Mouse (Mus musculus): ENCODE measurements around the gene Hist1h2af.

Hist1h2af gene

DNA sequence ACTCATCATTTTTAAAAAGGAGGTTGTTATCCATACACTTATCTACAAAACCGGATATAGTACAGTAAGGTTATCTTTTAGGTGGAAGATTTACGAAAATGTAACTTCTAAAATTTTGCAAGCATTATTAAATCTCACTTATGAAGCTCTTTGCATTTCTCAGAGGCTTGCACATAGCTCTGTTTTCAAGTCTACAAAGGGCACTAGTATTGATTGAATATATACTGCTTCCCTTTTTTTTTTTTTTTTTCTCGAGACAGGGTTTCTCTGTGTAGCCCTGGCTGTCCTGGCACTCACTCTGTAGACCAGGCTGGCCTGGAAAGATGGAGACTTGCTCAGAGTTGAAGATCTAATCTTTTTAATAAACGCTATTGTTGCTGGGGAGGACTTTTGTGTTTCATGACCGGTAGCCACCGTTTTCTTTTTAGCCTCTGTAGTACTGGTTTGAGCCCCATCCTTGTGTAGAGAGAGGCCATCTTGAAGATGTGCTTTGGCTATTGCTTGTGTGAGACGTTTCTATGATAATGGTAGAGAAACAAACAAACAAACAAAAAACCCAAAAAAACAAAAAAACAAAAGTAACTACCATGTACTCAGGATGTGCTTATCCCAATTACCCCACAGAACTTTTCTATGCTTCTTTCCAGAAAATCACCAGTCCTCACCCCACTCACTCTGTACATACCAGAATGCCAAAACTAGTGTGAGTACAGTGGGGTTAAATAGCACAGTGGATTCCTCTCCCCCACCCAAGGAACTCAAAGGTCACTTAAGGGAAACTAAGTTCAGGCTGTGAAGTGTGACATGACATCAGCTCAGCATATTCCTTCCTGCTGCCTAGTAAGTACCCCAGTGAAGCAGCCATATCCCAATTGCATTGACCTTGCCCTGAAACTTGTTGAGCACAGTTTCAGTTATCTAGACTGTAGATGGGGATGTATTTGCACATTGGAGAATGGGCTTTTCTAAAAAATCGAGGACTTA is 18.5 kb downstream of the Hist1h2af start:
- in situ Hi-C loops (cut with MboI; ENCODE audit: unreplicated experiment in 2 of 2): loop anchor here (5.0 to 25.0 kb wide), 5 partner anchors 143 to 1797 kb away; partner anchors contain the start of genes Hist1h1t (in 1 of the 2), Hist1h2ak (in 1 of the 2), Hist1h2bb (in 1 of the 2) and Hist1h2bn (in 1 of the 2)

DNA sequence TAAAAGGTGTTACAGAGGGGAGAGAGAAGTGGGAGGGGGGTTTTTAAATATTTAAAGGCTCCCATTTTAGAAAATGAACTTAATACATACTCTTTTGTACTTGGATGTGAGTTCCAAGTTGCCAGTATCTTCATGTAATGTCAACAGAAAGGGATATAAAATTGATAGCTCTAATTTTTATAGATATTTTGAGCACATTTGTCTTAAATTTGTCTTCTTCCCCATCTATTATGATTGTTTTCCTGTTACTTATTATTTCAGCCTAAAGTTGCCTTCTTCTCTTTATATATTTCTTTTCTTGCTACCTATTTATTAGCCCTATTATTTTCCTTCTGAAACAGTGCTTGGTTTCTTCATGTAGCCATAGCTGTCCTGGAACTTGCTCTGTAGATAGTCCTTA is 19.3 kb downstream of the Hist1h2af start, which contains the start of gene Hist1h1d:
Gene Hist1h1d, plus strand, starts transcription at position 301 of the 400 bp plus-strand sequence.
- in situ Hi-C loops (cut with MboI; ENCODE audit: unreplicated experiment in 2 of 2): loop anchor here (5.0 to 25.0 kb wide), 5 partner anchors 142 to 1798 kb away; partner anchors contain the start of genes Hist1h1t (in 1 of the 2), Hist1h2ak (in 1 of the 2), Hist1h2bb (in 1 of the 2) and Hist1h2bn (in 1 of the 2)

DNA sequence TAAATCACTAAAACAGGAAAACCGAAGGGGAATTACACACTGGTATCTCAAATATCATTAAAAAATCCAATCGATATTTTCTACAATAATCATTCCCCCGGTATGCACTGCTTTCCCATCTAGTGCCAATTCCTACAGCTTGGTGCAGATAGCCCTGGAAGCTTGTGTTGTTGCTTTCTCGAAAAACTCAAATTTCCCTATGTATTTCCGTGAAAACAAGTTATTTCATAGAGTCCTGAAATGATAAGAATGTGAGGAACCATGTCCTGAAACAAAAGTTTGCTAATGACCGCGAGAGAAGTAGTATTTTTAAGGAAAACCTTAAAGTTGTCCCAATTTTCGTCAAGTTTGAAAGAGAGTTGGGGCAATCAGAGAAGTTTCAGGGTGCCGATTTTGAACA is 20.7 kb downstream of the Hist1h2af start:
- in situ Hi-C loops (cut with MboI; ENCODE audit: unreplicated experiment in 2 of 2): loop anchor here (5.0 to 25.0 kb wide), 5 partner anchors 140 to 1800 kb away; partner anchors contain the start of genes Hist1h1t (in 1 of the 2), Hist1h2ak (in 1 of the 2), Hist1h2bb (in 1 of the 2) and Hist1h2bn (in 1 of the 2)

DNA sequence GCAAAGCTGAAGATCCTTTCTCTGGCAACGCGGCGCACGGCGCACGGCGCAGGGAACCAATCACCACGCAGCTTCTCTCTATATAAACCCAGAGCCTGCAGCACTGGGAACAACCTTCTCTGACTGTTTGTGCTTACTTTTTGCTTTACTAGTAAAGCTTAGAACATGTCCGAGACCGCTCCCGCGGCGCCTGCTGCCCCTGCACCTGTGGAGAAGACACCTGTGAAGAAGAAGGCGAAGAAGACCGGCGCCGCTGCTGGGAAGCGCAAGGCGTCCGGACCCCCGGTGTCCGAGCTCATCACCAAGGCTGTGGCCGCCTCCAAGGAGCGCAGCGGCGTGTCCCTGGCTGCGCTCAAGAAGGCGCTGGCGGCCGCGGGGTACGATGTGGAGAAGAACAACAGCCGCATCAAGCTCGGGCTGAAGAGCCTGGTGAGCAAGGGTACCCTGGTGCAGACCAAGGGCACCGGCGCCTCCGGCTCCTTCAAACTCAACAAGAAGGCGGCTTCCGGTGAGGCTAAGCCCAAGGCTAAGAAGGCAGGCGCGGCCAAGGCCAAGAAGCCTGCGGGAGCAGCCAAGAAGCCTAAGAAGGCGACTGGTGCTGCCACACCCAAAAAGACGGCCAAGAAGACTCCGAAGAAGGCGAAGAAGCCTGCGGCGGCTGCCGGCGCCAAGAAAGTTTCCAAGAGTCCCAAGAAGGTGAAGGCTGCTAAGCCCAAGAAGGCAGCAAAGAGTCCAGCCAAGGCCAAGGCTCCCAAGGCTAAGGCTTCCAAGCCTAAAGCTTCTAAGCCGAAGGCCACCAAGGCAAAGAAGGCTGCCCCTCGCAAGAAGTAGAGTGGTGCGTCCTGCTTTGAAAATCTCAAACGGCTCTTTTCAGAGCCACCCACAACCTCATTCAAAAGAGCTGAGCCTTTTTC is 21.5 kb downstream of the Hist1h2af start:
- in situ Hi-C loops (cut with MboI; ENCODE audit: unreplicated experiment in 2 of 2): loop anchor here (5.0 to 25.0 kb wide), 5 partner anchors 140 to 1800 kb away; partner anchors contain the start of genes Hist1h1t (in 1 of the 2), Hist1h2ak (in 1 of the 2), Hist1h2bb (in 1 of the 2) and Hist1h2bn (in 1 of the 2)

DNA sequence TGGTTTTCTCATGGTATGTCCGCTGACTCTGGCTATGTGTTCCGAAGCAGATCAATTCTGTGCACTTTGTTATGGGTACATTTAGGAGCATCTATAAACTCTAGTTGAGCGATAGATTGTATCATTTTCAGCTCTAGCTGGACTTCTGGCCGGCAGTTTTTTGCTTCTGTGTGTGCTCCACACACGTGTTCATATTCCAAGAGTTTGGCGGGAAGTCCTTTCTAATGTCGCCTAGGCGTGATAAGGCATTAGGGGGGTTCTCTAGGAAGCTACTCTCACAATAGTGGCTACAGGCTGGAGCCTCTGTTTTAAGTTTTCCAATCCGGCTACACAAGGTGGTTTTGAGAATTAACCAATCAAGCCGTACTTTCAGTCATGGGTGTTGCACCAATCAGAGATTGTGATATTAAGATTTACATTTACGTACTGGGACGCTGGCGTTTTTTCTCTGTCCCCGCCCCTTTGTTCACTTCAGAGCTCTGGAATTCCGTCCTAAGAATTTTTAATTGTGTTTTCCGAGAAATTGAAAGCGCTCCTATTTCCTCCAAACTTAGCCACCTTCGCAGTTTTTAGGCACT is 22.2 kb downstream of the Hist1h2af start:
- in situ Hi-C loops (cut with MboI; ENCODE audit: unreplicated experiment in 2 of 2): loop anchor here (10.0 to 25.0 kb wide), 4 partner anchors 139 to 1801 kb away; partner anchors contain the start of genes Hist1h1t (in 1 of the 2), Hist1h2ak (in 1 of the 2), Hist1h2bb (in 1 of the 2) and Hist1h2bn (in 1 of the 2)

DNA sequence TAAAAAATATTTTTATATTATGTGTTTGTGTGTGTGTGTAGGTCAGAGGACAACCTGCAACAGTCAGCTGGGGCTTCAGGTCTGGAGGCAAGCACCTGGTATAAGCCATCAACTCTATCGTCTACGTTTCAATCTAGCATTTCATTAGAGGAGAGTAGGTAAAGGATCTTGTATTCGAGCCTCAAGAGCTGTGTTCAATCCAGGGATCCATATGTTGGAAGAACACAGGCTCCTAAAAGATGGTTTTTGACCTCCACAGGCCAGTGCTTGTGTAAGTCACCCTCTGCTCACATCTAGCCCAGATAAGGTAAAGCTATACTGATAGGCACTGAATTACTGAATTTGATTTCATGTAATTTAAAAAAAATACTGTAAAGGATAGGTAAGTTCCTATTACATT is 23.2 kb downstream of the Hist1h2af start:
- in situ Hi-C loops (cut with MboI; ENCODE audit: unreplicated experiment in 2 of 2): loop anchor here (10.0 to 25.0 kb wide), 4 partner anchors 138 to 1802 kb away; partner anchors contain the start of genes Hist1h1t (in 1 of the 2), Hist1h2ak (in 1 of the 2), Hist1h2bb (in 1 of the 2) and Hist1h2bn (in 1 of the 2)

DNA sequence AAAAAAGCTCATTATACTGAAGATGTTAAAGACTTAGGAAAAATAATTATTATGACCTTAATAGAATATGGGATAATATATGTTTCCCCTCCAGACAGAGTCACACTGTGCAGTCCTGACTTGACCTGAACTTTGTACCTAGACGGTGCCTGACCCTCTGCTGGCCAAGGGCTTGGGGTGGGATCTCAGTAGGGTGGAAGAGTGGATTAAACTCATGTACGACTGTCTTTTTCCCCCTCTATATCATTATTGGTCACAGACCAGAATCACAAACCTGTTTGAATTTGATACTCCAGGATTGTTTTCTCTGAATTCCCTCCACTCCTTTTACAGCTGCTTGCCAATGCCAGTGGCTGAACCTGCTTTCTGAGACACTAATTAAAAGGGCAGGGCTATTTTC is 27.0 kb downstream of the Hist1h2af start:
- in situ Hi-C loops (cut with MboI; ENCODE audit: unreplicated experiment in 2 of 2): loop anchor here in 1 of 2 experiments (25.0 kb wide), 1 partner anchor 852 kb away; no protein-coding TSS in a partner anchor

DNA sequence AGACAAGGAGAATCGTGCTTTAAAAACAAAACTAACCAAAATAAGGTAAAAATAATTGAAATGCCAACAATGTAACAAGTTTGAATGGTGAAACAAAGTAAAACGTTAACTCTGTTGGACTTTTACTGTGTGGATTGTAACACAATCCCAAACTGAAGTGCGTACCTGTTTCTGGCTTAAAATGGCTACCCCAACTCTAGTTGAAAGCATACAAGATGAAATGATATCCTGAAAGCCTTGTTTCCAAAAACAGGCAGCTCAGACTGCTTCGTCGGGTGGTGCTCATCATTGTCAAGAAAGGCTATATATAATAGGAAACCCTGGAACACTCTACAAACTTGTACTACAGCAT is 27.8 kb downstream of the Hist1h2af start:
- in situ Hi-C loops (cut with MboI; ENCODE audit: unreplicated experiment in 2 of 2): loop anchor here in 1 of 2 experiments (25.0 kb wide), 1 partner anchor 851 kb away; no protein-coding TSS in a partner anchor

DNA sequence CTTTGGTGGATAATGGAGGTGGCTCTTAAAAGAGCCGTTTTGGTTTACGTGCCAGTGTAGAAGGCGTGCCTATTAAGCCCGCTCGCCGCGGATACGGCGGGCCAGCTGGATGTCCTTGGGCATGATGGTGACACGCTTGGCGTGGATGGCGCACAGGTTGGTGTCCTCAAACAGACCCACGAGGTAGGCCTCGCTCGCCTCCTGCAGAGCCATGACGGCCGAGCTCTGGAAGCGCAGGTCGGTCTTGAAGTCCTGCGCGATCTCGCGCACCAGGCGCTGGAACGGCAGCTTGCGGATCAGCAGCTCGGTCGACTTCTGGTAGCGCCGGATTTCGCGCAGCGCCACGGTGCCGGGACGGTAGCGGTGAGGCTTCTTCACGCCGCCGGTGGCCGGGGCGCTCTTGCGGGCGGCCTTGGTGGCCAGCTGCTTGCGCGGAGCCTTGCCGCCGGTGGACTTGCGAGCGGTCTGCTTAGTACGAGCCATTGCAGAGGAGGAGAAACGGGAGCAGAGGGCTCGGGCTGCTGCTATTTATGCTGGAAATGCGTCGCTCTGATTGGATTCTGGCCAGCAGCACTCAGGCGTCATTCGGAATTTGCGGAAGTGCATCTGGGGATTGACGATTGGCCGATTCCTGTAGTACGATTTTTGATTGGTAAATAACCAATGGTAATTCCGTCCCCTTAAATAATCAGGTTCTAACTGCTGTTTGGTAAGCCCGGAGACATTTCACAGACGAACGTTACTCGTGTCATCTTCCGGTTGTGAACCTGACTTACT is 28.4 kb downstream of the Hist1h2af start, which contains the start of gene Hist1h3e:
Gene Hist1h3e, minus strand, starts transcription at position 487 of the 777 bp plus-strand sequence.
- in situ Hi-C loops (cut with MboI; ENCODE audit: unreplicated experiment in 2 of 2): loop anchor here in 1 of 2 experiments (25.0 kb wide), 1 partner anchor 850 kb away; no protein-coding TSS in a partner anchor

DNA sequence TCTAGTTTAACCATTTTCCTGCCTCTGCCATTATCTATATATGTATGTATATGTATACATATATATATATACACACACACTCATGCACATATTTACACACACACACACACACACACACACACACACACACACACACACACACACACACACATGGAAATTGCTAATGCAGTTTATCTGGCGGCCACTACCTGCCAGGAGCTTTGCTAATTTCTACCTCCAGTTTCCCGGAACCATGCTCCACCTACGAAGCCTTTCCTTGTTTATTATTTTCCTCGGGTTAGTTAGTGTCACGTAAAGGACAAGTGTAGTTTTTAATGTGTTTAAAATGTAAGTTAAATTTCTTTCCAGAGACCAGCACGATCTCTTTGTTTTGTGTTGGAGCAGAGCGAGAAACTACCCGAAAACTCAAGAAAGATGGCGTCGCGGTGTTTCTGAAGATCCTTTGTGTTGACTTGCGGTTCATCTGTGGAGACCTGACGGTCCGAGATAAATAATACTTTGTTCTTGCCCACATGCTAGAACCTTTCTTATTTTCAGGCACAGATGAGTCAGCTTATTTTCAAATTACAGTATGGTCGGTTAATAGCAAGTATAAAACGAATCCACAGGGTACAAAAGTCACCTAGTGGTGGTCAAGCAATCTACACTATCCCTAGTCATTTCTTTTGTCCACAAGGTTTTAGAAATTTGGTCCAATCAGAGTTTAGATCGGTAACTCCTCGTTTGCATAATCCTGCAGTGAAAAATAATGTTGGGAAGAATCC is 29.2 kb downstream of the Hist1h2af start:
- in situ Hi-C loops (cut with MboI; ENCODE audit: unreplicated experiment in 2 of 2): loop anchor here in 1 of 2 experiments (25.0 kb wide), 1 partner anchor 849 kb away; no protein-coding TSS in a partner anchor

DNA sequence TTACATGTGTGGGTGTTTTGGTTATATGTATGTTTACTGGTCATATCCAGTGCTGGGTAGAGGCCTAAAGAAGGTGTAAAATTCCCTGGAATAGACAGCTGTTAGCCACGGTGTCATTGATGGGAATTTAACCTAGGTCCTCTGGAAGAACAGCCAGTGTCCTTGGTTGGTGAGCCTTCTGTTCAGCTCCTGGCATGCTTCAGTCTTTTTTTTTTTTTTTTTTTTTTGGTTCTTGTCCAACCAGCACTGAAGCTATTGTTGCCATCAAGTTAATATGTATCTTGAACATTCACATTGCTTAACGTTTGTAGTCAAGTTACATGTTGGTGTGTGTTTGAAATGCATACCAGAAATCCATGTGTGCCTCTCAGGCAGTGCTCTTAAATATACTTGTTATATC is 30.8 kb downstream of the Hist1h2af start:
- in situ Hi-C loops (cut with MboI; ENCODE audit: unreplicated experiment in 2 of 2): loop anchor here in 1 of 2 experiments (25.0 kb wide), 1 partner anchor 848 kb away; no protein-coding TSS in a partner anchor

DNA sequence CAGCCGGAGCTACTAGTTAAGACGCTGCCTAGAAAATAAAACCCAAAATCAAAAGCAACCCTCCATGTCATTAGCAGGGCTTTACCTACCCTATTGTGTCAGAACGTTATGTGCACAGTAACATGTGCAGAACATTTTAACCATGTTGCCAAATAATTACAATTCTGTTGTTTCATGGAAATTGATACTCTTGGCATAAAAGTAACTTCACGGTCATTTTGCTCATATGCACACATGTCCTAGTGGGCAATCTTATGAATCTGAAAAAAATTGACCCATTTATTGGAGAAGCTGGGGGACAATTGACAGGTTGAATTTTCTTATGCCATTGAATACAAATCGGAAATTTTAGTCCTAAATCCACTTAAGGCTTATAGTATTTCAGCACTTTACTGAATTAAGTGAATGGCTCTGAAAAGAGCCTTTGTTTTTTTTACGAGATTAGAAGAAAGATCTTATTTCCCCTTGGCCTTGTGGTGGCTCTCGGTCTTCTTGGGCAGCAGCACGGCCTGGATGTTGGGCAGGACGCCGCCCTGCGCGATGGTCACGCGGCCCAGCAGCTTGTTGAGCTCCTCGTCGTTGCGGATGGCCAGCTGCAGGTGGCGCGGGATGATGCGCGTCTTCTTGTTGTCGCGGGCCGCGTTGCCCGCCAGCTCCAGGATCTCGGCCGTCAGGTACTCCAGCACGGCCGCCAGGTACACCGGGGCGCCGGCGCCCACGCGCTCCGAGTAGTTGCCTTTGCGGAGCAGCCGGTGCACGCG is 36.7 kb downstream of the Hist1h2af start:
- in situ Hi-C loops (cut with MboI; ENCODE audit: unreplicated experiment in 2 of 2): loop anchor here in 1 of 2 experiments (25.0 kb wide), 1 partner anchor 842 kb away; no protein-coding TSS in a partner anchor

DNA sequence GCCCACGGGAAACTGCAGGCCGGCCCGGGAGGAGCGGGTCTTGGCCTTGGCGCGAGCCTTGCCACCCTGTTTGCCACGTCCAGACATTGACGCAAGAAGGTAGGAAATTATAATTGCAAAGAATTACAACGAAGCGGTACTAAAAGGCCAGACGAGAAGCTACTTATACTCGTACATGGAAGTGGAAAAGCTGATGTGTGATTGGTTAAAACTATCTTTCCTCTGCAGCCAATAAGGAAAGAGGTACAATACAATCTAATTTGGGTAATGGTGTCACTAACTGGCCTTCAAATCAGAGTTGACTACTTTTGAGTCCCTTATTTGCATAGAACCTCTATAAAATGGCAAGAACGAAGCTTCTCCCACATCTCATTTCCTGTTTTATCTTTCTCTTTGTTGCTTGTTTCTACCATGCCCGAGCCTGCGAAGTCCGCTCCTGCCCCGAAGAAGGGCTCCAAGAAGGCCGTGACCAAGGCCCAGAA is 37.4 kb downstream of the Hist1h2af start, which contains the start of the genes Hist1h2ae and Hist1h2bg:
Gene Hist1h2ae, minus strand, starts transcription at position 199 of the 482 bp plus-strand sequence.
Gene Hist1h2bg, plus strand, starts transcription at position 375 of the 482 bp plus-strand sequence.
- in situ Hi-C loops (cut with MboI; ENCODE audit: unreplicated experiment in 2 of 2): loop anchor here in 1 of 2 experiments (25.0 kb wide), 1 partner anchor 841 kb away; no protein-coding TSS in a partner anchor

DNA sequence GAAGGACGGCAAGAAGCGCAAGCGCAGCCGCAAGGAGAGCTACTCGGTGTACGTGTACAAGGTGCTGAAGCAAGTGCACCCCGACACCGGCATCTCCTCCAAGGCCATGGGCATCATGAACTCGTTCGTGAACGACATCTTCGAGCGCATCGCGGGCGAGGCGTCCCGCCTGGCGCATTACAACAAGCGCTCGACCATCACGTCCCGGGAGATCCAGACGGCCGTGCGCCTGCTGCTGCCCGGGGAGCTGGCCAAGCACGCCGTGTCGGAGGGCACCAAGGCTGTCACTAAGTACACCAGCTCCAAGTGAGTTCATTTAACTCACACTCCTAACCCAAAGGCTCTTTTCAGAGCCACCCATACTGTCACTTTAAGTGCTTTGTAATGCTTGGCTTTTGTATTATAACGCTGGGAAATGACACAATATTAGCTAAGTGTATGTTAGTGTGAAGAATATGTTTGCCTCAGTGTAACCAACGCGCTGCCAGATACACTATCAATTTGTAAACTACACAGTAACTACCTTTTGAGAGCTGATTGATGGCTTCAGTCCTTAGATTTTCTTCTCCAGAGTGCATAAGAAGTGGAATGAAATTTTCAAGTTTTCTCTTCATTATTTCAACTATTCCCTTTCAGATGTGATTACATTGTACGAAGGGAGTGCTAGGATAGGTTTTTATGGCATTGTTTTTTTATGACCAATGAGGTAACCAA is 38.0 kb downstream of the Hist1h2af start:
- in situ Hi-C loops (cut with MboI; ENCODE audit: unreplicated experiment in 2 of 2): loop anchor here in 1 of 2 experiments (25.0 kb wide), 1 partner anchor 841 kb away; no protein-coding TSS in a partner anchor

Data from v-Abl transformed pro-B cells (cell line).